Mouse (Mus musculus) kidney, adult 8-10 months (tissue): ENCODE measurements around the gene Mpg.

Experiments
- DNase-seq, 2 experiments: peaks; one replicate each; pipeline ENCODE4 v3.0.0; 2022

Mpg gene

DNA sequence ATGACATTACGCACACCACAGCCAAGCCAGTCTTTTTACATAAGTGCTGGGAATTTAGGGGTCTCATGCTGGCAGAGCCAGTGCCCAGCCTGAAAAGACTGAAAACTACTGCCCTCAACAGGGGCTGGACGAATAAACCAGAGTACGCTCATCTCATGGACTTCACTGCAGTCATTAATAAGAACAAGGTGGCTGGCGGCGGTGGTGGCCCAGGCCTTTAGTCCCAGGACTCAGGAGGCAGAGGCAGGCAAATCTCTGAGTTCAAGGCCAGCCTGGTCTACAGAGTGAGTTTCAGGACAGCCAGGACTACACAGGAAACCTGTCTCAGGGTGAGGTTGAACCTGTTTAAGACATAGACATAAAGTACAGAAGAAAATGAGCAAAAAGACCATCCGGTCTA is 39.9 kb downstream of the Mpg start:
- no peak for DNase-seq

DNA sequence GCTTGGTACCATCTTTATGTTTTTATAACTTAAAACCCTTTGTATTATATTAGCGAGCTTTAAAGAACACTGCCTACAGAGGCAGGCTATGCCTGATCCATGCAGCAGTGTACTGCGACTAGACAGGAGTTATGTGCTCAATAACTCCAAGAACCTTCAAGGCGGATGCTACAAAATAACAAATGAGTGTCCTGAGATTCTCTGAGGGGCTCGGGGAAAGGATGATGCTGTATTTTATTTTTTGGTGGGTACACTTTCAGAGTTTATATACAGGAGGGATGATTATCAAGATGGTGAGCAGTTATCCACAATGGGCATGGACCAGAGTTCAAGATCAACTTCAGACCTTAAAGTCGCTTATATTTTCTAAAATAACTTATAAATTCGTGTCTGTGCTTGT is 40.5 kb downstream of the Mpg start:
- no peak for DNase-seq

DNA sequence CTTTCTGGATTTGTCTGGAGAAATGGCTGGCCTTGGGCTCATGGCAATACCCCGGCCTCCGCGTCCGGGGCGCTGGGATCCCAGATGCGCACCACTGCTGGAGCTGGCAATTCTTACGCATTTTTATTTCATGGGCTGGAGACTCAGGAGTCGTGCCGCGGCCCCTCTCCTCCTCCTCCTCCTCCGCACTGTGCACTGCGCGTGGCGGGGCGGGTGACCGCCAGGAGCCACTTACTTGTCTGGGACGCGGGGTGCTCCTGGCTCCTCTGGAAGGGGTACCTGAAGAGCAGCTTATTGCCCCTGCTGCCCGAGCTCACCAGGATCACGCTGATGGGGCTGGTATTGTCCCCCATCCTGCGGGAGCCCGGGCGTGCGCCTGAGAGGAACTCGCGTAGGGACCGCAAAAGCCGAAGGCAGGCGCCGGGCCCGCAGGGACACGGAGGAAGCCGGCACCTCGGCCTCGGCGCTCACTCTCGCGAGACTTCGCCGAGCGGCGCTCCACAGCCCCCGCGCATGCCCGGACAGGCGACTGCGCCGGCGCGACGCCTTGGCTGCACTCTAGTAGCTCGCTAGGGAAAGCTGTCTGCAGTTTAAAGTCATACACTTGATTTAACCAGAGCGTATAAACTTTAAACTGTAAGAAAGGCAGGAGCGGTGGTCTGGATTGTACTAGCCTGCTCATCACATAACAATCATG is 41.0 kb downstream of the Mpg start, which contains the start of gene Nprl3:
TSS of gene Nprl3 (minus strand) at position 520 of the 697 bp plus-strand sequence.
- peak; percentile 95 for DNase-seq

DNA sequence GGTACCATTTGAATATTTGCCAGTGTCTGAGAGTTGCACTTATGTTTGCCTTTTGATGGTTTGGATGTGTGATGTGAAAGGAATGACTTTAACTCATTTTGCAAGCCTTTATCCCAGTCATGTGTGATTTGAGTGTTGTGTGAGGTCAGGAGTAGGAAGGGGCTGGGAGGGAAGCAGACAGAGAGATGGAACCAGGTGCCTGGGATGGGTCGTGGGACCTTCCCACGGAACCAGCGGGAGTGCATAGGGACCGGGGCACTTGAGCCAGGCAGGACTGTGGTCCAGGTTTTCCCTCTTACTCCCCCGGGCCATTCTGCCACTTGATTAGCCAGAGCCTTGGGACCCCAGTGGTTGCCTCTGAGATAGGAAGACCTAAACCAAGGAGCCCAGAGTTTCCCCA is 41.7 kb downstream of the Mpg start:
- DNase-seq = no peak

DNA sequence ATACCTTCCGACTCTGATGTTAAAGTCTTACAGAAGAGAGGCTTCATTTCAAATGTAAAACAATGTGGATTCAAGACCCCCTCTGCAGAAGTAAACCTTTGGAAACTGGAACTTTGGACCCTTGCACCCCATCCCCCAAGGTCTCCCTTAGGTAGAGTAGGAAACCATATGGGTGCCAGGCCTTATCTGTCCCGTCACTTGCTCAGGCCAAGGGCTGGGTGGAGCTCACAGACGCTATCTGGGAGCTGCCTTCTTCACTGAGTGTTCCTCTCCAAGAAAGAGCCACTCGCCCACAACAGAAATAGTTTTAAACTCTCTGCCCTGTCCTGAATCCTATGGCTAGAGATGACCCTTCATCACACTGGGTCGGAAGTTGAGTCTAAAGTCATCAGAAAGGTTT is 42.6 kb downstream of the Mpg start:
- DNase-seq = no peak

DNA sequence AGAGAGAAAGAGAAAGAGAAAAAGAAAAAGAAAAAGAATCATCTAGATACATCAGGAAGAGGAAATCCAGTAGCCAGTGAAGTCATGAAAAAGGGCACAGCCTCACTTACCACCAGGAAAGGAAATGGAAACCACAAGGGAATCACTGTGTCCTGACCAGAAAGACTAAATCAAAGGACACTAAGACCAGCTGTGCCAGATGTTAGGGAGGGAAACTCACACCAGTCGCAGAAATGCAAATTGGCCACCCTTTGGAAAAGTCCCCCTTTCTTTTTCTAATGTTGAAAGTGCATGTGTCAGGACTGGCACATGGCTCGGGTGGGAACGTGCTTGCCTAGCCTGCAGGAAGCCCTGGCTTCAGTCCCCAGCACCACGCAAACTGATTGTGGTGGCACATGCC is 44.9 kb downstream of the Mpg start:
- DNase-seq = no peak

DNA sequence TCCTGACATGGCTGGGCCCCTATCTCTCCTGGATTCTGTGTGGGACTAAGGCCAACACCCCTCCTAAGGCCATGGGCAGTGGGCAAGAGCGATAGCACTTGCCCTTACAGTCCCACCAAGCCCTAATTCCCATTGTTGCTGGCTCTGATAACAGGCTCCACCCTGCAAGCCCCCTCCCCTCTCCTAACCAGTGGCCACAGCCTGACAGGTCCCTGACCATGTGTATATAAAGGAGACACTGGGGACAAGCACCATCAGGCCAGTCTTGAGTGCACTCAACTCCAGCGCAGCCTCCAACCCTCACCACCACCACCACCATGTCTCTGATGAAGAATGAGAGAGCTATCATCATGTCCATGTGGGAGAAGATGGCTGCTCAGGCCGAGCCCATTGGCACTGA is 50.0 kb downstream of the Mpg start, which contains the start of gene Hba-x:
TSS of gene Hba-x (plus strand) at position 54 of the 400 bp plus-strand sequence.
- DNase-seq = no peak

DNA sequence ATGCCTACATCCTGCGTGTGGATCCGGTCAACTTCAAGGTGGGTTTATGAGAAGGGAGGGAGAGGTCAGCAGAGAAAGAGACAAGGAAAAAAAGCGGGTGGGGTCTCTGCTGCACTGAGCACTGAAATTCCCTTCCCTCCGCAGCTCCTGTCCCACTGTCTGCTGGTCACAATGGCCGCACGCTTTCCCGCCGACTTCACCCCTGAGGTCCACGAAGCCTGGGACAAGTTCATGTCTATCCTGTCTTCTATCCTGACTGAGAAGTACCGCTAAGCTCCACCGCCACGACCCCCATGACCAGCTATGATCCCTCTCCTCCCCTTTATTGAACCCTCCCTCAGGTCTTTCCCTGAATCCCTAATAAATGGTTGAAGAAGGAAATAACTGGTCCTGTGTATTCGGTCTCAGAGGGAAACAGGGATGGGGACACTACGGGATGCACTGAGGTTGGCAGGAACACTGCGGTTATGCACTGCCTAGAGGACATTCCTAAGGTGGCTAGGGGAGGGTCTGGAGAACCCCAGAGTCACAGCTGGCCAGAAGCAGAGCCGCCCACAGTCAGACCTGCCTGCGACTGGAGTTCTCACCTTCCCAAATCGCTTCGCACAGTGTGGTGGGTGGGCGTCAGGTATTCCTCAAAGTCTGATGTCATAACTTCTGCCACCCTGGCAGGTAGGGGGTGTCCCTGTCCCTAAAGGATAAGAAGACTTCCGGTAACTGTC is 51.6 kb downstream of the Mpg start:
- DNase-seq = no peak

DNA sequence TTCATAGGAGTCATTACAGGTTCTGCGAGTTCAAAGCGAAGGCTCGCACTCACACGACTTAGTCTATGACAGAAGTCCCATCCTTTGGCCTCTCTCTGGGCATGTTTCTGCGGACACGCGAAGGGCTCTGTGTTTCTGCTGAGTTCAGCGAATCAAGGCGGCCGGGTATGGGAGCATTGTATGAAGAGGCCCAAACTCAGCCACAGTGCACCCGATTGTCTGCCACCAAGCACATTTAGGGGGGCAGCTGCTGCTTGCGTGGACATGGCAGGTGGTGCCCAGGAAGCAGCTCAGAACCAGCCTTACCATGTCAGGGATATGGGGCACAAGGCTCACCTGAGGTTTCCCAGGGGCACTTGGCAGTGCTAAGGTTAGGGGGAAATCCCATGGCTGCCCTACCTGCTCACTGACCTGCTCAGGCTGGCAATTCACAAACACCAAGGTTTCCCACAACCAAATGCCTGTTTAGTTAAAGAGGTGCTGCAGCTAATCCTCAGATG is 52.2 kb downstream of the Mpg start:
- no peak for DNase-seq

DNA sequence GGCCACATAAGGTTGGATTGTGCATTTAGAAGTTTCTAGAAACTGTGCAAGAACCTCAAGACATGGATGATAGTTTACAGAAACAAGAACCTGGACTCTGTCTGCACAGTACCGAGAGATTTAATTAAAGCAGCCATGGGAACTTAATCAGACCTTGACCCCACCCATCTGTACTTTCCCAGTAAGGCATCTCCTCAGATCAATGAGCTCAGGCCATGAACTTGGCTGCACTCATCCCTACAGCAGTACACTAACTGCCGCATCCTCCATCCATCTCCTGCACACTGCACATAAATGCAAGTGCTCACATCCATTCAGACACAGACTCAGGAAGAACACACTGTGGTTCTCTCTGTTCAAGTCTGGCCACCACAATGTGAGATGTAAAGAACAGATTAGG is 54.3 kb downstream of the Mpg start:
- DNase-seq = no peak

DNA sequence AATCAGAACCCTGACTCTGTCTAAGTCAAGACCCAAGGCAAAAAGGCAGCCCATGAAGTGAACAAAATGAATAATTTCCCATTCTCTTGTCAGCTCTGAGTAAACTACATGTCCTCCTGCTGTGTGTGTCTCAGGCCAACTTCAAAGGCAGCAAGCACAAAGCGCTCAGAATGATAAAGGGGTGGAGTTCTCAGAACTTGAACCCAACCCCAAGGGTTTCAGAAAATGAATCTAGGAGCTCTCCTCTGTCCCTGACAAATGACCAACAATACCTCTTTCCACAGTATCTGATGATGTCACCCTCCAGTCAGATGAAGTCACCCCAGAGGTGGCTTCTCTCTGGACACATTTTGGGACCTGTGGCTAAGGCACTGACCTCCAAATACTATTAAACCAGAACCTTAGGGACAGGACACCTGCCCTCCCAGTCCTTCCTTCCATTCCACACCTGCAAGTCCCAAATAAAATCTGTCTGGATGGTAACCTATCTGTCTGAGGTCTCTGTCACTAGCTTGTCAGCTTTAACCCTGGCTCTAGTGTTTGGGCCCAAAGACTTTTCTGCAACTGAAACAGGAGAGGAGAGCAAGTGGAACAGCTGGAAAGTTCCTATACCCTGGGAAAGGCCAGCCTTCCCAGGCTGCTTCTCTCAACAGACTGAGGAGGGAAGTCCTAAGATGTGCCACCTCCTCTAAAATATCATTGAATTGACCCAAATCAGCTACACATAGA is 55.3 kb downstream of the Mpg start:
- DNase-seq = no peak
